Mouse (Mus musculus): ENCODE results near the gene Frat1. TPM values are rescaled to one million over a fixed set of nuclear protein-coding genes. Genes with fewer than 3 reads are reported as not detected.
"Not testable (repeated sequence)": the region's sequence is repeated elsewhere in the genome, so short reads cannot be mapped to it uniquely, and the experiment has no call there.

Gene Frat1
- polyA plus RNA-seq, 1 experiment: 7.7 TPM

- TF ChIP-seq CTCF (IDR thresholded peaks at IDR 0.05; ENCODE audit: low read depth, low read length): no peak
- no peak for TF ChIP-seq POLR2A (IDR thresholded peaks at IDR 0.05; ENCODE audit: borderline replicate concordance, low read depth, low read length)
- peak within 1 kb of the TSS; percentile 91 for H3K4me3 ChIP-seq (ENCODE audit: insufficient read depth, low read length)
- H3K4me1 ChIP-seq (ENCODE audit: control insufficient read depth, insufficient read depth, low read length): peaks cover 8% of the 10 kb centered on the region
- H3K27ac ChIP-seq (ENCODE audit: insufficient read depth, low read depth, low read length): peak within 1 kb of the TSS; percentile 97
Measured at GRCm38 (mm10) chr19:41847992-41848851, 18.5 kb downstream of the Frat1 start, which contains the start of gene Frat2. Frat2 (minus strand) TSS chr19:41848132.

DNA sequence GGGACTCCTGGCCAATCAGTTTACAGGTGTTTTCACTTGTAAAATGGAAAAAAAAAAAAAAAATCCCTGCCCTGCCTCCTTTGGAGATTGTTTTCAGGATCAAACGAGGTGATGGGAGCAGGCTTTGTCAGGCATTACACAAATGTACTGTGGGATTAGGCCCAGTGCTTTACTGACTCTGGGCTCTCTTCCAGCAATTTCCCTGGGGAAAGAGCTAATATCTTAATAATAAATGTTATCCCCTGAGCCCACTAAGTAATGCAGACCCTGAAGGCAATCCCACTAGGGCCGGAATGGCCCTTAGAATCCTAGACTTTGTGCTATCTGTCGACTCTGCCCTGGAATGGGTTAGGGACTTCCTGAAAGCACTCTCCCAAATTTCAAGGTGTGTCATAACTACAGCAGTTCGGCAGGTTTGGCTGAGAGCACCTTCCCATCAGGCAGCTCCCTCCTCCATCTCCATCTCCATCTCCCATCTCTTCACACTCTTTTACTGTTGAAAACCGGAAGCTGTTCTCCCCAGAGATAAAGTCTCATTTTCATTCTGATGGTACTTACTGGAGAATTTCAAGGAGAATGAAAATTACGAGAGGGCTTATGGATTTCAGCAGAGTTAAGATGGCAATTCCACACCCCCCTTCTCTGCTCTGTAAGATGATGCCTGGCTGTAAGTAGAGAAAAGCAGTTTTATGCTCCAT, 20.4 kb downstream of the Frat1 start:
- peaks cover 8% of the 10 kb centered on the region for H3K4me1 ChIP-seq (ENCODE audit: control insufficient read depth, insufficient read depth, low read length)
- H3K27ac ChIP-seq (ENCODE audit: insufficient read depth, low read depth, low read length): no peak overlapping the region
- TF ChIP-seq POLR2A (IDR thresholded peaks at IDR 0.05; ENCODE audit: borderline replicate concordance, low read depth, low read length) (no peak), CTCF (IDR thresholded peaks at IDR 0.05; ENCODE audit: low read depth, low read length) (no peak)
- no peak overlapping the region for H3K4me3 ChIP-seq (ENCODE audit: insufficient read depth, low read length)

- TF ChIP-seq POLR2A (IDR thresholded peaks at IDR 0.05; ENCODE audit: borderline replicate concordance, low read depth, low read length): no peak
- TF ChIP-seq CTCF (IDR thresholded peaks at IDR 0.05; ENCODE audit: low read depth, low read length): no peak
- Histone ChIP-seq H3K4me1 (ENCODE audit: control insufficient read depth, insufficient read depth, low read length) (peaks cover 6% of the 10 kb centered on the region), H3K4me3 (ENCODE audit: insufficient read depth, low read length) (no peak overlapping the region), H3K27ac (ENCODE audit: insufficient read depth, low read depth, low read length) (no peak overlapping the region)
Measured at GRCm38 (mm10) chr19:41850719-41851543, 21.2 kb downstream of the Frat1 start.

GRCm38 (mm10) chr19:41852423-41852822, 22.7 kb downstream of the Frat1 start:
- no peak overlapping the region for H3K4me3 ChIP-seq (ENCODE audit: insufficient read depth, low read length)
- no peak overlapping the region for H3K27ac ChIP-seq (ENCODE audit: insufficient read depth, low read depth, low read length)
- no peak for TF ChIP-seq POLR2A (IDR thresholded peaks at IDR 0.05; ENCODE audit: borderline replicate concordance, low read depth, low read length)
- no peak for TF ChIP-seq CTCF (IDR thresholded peaks at IDR 0.05; ENCODE audit: low read depth, low read length)
- peaks cover 3% of the 10 kb centered on the region; the same call in 1 of the 2 replicates for H3K4me1 ChIP-seq (ENCODE audit: control insufficient read depth, insufficient read depth, low read length)

GRCm38 (mm10) chr19:41857086-41857762, 27.5 kb downstream of the Frat1 start:
- Histone ChIP-seq H3K27ac (ENCODE audit: insufficient read depth, low read depth, low read length) (no peak overlapping the region), H3K4me1 (ENCODE audit: control insufficient read depth, insufficient read depth, low read length) (no peaks in the 10 kb centered on the region), H3K4me3 (ENCODE audit: insufficient read depth, low read length) (no peak overlapping the region)
- TF ChIP-seq POLR2A (IDR thresholded peaks at IDR 0.05; ENCODE audit: borderline replicate concordance, low read depth, low read length): no peak
- no peak for TF ChIP-seq CTCF (IDR thresholded peaks at IDR 0.05; ENCODE audit: low read depth, low read length)

DNA sequence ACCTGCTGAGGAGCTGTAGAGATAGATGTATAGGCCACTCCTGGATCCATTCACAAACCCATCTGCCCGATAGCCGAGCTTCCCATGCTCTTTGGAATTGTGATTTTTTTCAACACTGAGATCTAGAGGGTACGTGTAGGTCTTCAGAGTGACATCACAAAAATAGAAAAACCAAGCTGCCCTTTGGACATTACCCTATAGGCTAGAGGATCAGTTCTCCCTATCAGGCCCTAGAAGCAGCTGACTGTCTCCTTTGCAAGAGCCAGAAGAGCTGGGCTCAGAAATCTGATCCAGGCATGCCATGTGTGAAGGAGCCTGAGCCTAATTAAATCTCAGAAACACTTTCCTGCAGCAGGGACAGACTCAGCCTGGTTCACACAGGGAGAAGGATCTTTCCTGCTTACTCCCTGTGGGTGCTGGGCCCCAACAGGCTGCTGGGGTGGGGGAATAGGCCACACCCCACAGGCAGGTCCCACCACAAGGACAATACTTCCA, 28.1 kb downstream of the Frat1 start:
- no peak overlapping the region for H3K4me3 ChIP-seq (ENCODE audit: insufficient read depth, low read length)
- H3K4me1 ChIP-seq (ENCODE audit: control insufficient read depth, insufficient read depth, low read length): no peaks in the 10 kb centered on the region
- H3K27ac ChIP-seq (ENCODE audit: insufficient read depth, low read depth, low read length): no peak overlapping the region
- no peak for TF ChIP-seq POLR2A (IDR thresholded peaks at IDR 0.05; ENCODE audit: borderline replicate concordance, low read depth, low read length)

- H3K27ac ChIP-seq (ENCODE audit: insufficient read depth, low read depth, low read length): no peak overlapping the region
- no peak for TF ChIP-seq POLR2A (IDR thresholded peaks at IDR 0.05; ENCODE audit: borderline replicate concordance, low read depth, low read length)
- no peak for TF ChIP-seq CTCF (IDR thresholded peaks at IDR 0.05; ENCODE audit: low read depth, low read length)
- H3K4me3 ChIP-seq (ENCODE audit: insufficient read depth, low read length): no peak overlapping the region
Measured at GRCm38 (mm10) chr19:41866707-41867106, 36.9 kb downstream of the Frat1 start.

GRCm38 (mm10) chr19:41869296-41869695, 39.5 kb downstream of the Frat1 start:
- TF ChIP-seq CTCF (IDR thresholded peaks at IDR 0.05; ENCODE audit: low read depth, low read length): no peak
- no peak for TF ChIP-seq POLR2A (IDR thresholded peaks at IDR 0.05; ENCODE audit: borderline replicate concordance, low read depth, low read length)
- no peak overlapping the region for H3K4me3 ChIP-seq (ENCODE audit: insufficient read depth, low read length)
- H3K4me1 ChIP-seq (ENCODE audit: control insufficient read depth, insufficient read depth, low read length): no peaks in the 10 kb centered on the region
- no peak overlapping the region for H3K27ac ChIP-seq (ENCODE audit: insufficient read depth, low read depth, low read length)

More at GRCm38 (mm10) chr19:41866707-41867106, 36.9 kb downstream of the Frat1 start:
- H3K4me1 ChIP-seq (ENCODE audit: control insufficient read depth, insufficient read depth, low read length): no peaks in the 10 kb centered on the region

DNA sequence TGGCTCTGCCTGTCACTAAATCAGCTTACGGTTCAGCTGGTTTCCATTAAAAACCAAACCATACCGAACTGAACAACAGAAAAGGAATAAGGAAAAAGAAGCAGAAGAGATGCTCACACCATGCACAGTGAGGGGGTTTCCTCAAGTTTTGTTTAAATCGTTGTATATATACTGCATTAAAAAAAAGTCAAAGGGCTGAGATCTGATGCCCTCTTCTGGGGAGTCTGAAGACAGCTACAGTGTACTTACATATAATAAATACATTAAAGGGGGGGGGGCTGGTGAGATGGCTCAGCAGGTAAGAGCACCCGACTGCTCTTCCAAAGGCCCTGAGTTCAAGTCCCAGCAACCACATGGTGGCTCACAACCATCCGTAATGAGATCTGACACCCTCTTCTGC, 40.2 kb downstream of the Frat1 start:
- not testable (repeated sequence) for H3K4me1 ChIP-seq (ENCODE audit: control insufficient read depth, insufficient read depth, low read length); H3K4me3 ChIP-seq (ENCODE audit: insufficient read depth, low read length); H3K27ac ChIP-seq (ENCODE audit: insufficient read depth, low read depth, low read length)

All from bone marrow macrophage, adult 2 months (primary cell).